ENCODE assay signal across 8 mouse cellular contexts in genomic region chr13:51100233-51101015, GRCm38 (mm10). TPM values are rescaled to one million over a fixed set of nuclear protein-coding genes. Genes with fewer than 3 reads are reported as not detected.
DNase-seq lines count a peak whose midpoint lies in the region; ATAC-seq and TF ChIP-seq lines count a peak whose summit lies in the region.

Spin1 (plus strand) TSS chr13:51100880.

- DNase-seq in gastrocnemius, postnatal 14 days = peak; percentile 81
- DNase-seq in left cerebral cortex, adult 9 months (ENCODE audit: low spot score in 2 of 2) = peak; percentile 70 to 81
- DNase-seq in right cerebral cortex, adult 2 months (ENCODE audit: low spot score in 2 of 2) = peak; percentile 72 to 84
- DNase-seq in urinary bladder, postnatal 10 days (ENCODE audit: low spot score) = peak; percentile 36

- H3K27me3 ChIP-seq in megakaryocyte, embryonic 14.5 days (replicated peaks) = no peaks in the 10 kb centered on the region

- peak; percentile 51; the same call in 1 of the 2 replicates for TF ChIP-seq POLR2A in cortical plate, adult 2 months (IDR thresholded peaks at IDR 0.05; ENCODE audit: extremely low read depth, insufficient read depth, low read length)

- H3K4me3 ChIP-seq in cortical plate, adult 2 months (ENCODE audit: insufficient read depth, low read length) = peak within 1 kb of the TSS; percentile 92
- peak within 1 kb of the TSS; percentile 98 for H3K4me3 ChIP-seq in megakaryocyte, embryonic 14.5 days (replicated peaks)

- H3K36me3 ChIP-seq in megakaryocyte, embryonic 14.5 days (replicated peaks; ENCODE audit: low read length) = peaks cover 17% of the 10 kb centered on the region

- intact Hi-C loops in gastrocnemius, postnatal 14 days (cut with DNase I; ENCODE audit: low total_unique reads) = no loop called here

- H3K27ac ChIP-seq in cortical plate, adult 2 months (ENCODE audit: insufficient read depth, low read length) = peak within 1 kb of the TSS; percentile 99

- peak; percentile 62 for ATAC-seq in activated CD4-positive, CD25-positive, alpha-beta regulatory T cell, adult 4 months
- ATAC-seq in inflammation-experienced regulatory T-cells, adult 6 months = peak; percentile 47

- no peak for TF ChIP-seq CTCF in cortical plate, adult 2 months (IDR thresholded peaks at IDR 0.05; ENCODE audit: extremely low read depth, insufficient read depth, low read length)

- peaks cover 5% of the 10 kb centered on the region for H3K9me3 ChIP-seq in megakaryocyte, embryonic 14.5 days

- no peaks in the 10 kb centered on the region; the same call in 1 of the 2 replicates for H3K4me1 ChIP-seq in cortical plate, adult 2 months (ENCODE audit: control insufficient read depth, insufficient read depth, low read length)
- H3K4me1 ChIP-seq in megakaryocyte, embryonic 14.5 days = peaks cover 25% of the 10 kb centered on the region

RNA-seq across cellular contexts. Expression of gene Spin1, which starts in this region (rescaled TPM):
- 10 to 100 TPM; 39.4 to 46.3 TPM for polyA plus RNA-seq in activated CD4-positive, CD25-positive, alpha-beta regulatory T cell, adult 4 months (2017; shearing (Covaris generic))
- polyA plus RNA-seq in cortical plate, adult 2 months (2012; rRNA removed) = 89.9 and 95.5 TPM in 2 replicates
- 10 to 100 TPM; 16.9 to 18.6 TPM for total RNA-seq in gastrocnemius, postnatal 14 days (2021)
- 10 to 100 TPM; 38.9 to 41.7 (median 40.0) TPM for polyA plus RNA-seq in inflammation-experienced regulatory T-cells, adult 6 months (2017; shearing (Covaris generic))
- 1.7 TPM in 1 of 2 replicates, not detected in the other for polyA plus RNA-seq in megakaryocyte, embryonic 14.5 days (2012; ENCODE audit: insufficient read depth, low replicate concordance)

Comparison
In these comparisons a context has a peak if more than half of its experiments do, and no peak if none do; other contexts are left out.
1. Peak in every context shown above with its lines: DNase-seq, ATAC-seq, H3K4me3 ChIP-seq and H3K27ac ChIP-seq.
2. RNA of gene Spin1 (polyA plus RNA-seq): 89.9 to 95.5 TPM in cortical plate, adult 2 months, 39.4 to 46.3 TPM in activated CD4-positive, CD25-positive, alpha-beta regulatory T cell, adult 4 months and 38.9 to 41.7 TPM in inflammation-experienced regulatory T-cells, adult 6 months; 1.7 TPM in megakaryocyte, embryonic 14.5 days; every median in the first group is over 10 times any median in the second.